Mouse (Mus musculus) hindbrain, embryonic 11.5 days (tissue): ENCODE measurements around the gene Zdhhc4. TPM values are rescaled to one million over a fixed set of nuclear protein-coding genes. Genes with fewer than 3 reads are reported as not detected.

ENCODE experiments used
- ATAC-seq: fragments of 200-750 bp; cut with Nextera tagmentation; 2 replicates; pipeline ENCODE4 v1.8.0; 2017; ENCODE audit warnings: mild to moderate bottlenecking, moderate TSS enrichment, moderate library complexity; ENCODE audit not compliant: low FRiP score
- DNase-seq: peaks from one replicate; pipeline ENCODE4 v3.0.0-alpha.2; 2015; ENCODE audit warnings: low spot score
- H3K27ac ChIP-seq: fragments of 300-500 bp; sonication (generic); 2 replicates; pipeline ENCODE4 v1.5.1; 2014; ENCODE audit warnings: mild to moderate bottlenecking, low read depth, low read length
- H3K27me3 ChIP-seq: fragments of 300-500 bp; sonication (generic); 2 replicates; pipeline ENCODE4 v1.6.1; 2014; ENCODE audit warnings: mild to moderate bottlenecking, low read length, moderate library complexity, mixed read lengths; ENCODE audit not compliant: control insufficient read depth, insufficient read depth
- H3K36me3 ChIP-seq: fragments of 300-500 bp; sonication (generic); 2 replicates; pipeline ENCODE4 v1.6.1; 2014; ENCODE audit warnings: mild to moderate bottlenecking, low read length, moderate library complexity, mixed read lengths; ENCODE audit not compliant: control insufficient read depth, insufficient read depth
- H3K4me1 ChIP-seq: fragments of 300-500 bp; sonication (generic); replicated peaks from 2 replicates; pipeline ENCODE4 v1.6.1; 2014; ENCODE audit warnings: low read length, mixed read lengths; ENCODE audit not compliant: control insufficient read depth, insufficient read depth
- H3K4me2 ChIP-seq: fragments of 300-500 bp; sonication (generic); replicated peaks from 2 replicates; pipeline ENCODE4 v1.6.1; 2014; ENCODE audit warnings: mild to moderate bottlenecking, low read depth, low read length
- H3K4me3 ChIP-seq: fragments of 300-500 bp; sonication (generic); 2 replicates; pipeline ENCODE4 v1.5.1; 2014; ENCODE audit warnings: low read depth, low read length
- H3K9ac ChIP-seq: fragments of 300-500 bp; sonication (generic); 2 replicates; pipeline ENCODE4 v1.6.1; 2014; ENCODE audit warnings: low read depth, low read length
- H3K9me3 ChIP-seq: fragments of 300-500 bp; sonication (generic); 2 replicates; pipeline ENCODE4 v1.6.1; 2016; ENCODE audit warnings: low read length; ENCODE audit not compliant: control insufficient read depth
- WGBS: fragments of 180-500 bp; shearing (Covaris S2); extraction: QIAGEN DNeasy Blood & Tissue Kit; methylation state at CpG from one replicate; pipeline ENCODE4 v1.1.7; 2014; 5-methylcytosine and 5-hydroxymethylcytosine counted together
- polyA plus RNA-seq: library from polyadenylated mRNA; unstranded; fragments of >200 nt; fragmentation: Nextera tagmentation; extraction: Ambion mirVana; gene quantifications from 2 replicates; pipeline ENCODE4 v1.2.1, GENCODE M21; 2014

The Zdhhc4 gene
- 75.1 and 80.2 TPM in 2 replicates for polyA plus RNA-seq

DNA sequence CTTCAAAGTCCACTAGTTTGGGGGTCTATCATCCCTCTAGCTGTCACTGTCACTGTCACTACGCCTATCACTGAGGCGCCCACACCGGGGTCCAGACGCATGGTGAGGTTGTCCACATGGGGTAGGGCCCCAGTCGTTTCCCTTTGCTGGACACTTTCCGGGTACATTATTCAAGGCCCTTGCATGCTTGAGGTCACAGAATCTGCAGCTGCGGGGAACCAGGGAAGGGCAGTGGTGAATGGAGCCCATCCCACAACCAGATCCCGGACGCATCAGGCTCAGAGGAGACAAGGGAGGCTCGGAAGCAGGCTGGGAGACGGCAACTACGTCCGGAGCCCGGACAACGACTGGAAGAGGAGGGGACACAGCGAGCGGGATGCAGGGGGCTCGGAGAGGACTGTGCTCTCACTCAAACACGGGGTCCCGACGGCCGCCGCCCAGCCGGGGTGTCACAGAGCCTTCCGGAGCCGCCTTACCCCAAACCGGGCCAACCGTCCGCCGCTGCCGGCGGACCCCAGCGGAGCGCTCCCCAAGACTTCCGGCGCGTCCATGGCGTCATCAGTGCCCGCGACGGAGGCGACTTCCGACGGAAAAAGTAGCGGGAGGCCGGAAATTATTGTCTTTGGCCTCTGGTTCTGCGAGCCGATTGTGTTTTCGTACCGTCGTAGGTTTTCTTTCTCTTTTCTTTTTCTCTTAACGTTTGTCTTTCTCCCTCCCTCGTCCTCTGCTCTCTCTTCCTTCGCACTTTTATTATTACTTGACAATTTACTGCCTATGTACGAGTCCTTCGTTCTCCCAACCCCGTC is at the start of gene Zdhhc4:
Gene Zdhhc4, minus strand, starts transcription at position 567 of the 806 bp plus-strand sequence.
- peak within 1 kb of the TSS; percentile 91 for H3K4me3 ChIP-seq
- H3K9me3 ChIP-seq = no peaks in the 10 kb centered on the region
- under 1% methylated on average over 57 of the region's 57 CpGs for WGBS
- no peaks in the 10 kb centered on the region for H3K36me3 ChIP-seq
- peak within 1 kb of the TSS; percentile 63 for H3K4me2 ChIP-seq
- ATAC-seq (peak; percentile 74), DNase-seq (peak; percentile 96)
- peak within 1 kb of the TSS; percentile 58; the same call in 1 of the 2 replicates for H3K27ac ChIP-seq
- no peaks in the 10 kb centered on the region for H3K27me3 ChIP-seq
- H3K4me1 ChIP-seq = peaks cover 6% of the 10 kb centered on the region; the same call in 1 of the 2 replicates
- H3K9ac ChIP-seq = peak within 1 kb of the TSS; percentile 90

DNA sequence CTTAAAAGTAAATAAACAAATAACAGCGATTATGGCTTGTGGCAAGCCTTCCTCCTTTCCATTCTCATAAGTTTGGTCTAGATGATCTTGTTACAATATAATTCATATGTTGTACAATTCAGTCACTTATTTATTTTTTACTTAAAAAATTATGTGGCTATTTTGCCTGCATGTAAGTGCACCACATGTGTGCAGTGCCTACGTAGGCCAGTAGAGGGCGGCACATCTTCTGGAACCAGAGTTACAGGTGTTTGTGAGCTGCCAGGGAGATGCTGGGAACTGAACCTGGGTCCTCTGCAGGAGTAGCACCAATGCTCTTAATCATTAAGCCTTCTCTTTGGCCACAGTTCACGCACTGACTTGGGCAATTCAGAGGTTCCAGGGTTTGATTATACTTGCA is 47.1 kb upstream of the Zdhhc4 start:
- DNase-seq = no peak
- WGBS = 83% methylated on average over 4 of the region's 4 CpGs

DNA sequence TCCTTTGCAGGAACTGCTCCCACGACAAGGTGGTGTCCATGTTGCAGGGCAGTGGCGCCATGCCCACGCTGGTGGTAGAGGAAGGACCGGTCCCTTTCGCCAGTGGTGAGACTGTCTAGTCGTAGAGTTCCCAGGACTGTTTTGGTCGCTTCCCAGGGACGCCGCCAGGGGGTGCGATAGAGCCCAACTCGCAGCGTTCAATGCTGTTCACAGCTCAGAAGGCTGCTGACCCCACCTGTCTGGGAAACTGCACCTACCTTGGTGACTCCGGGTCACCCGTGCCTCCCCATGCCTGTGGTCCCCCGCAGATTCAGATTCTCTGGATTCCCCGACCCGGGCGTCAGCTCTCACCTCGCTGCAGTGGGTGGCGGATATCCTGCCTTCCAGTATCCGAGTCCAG is 46.2 kb upstream of the Zdhhc4 start:
- Histone ChIP-seq H3K27me3 (peaks cover 48% of the 10 kb centered on the region), H3K4me1 (no peaks in the 10 kb centered on the region; the same call in 1 of the 2 replicates), H3K9me3 (no peaks in the 10 kb centered on the region), H3K4me2 (no peak overlapping the region), H3K36me3 (no peaks in the 10 kb centered on the region), H3K27ac (no peak overlapping the region), H3K9ac (no peak overlapping the region), H3K4me3 (no peak overlapping the region)
- DNase-seq (peak; percentile 85), ATAC-seq (no peak)
- WGBS = 10% methylated on average over 21 of the region's 21 CpGs

More for the DNA sequence above, 47.1 kb upstream of the Zdhhc4 start:
- H3K4me2 ChIP-seq = no peak overlapping the region
- no peak overlapping the region for H3K4me3 ChIP-seq
- H3K27me3 ChIP-seq = peaks cover 39% of the 10 kb centered on the region
- H3K36me3 ChIP-seq = no peaks in the 10 kb centered on the region
- no peak overlapping the region for H3K27ac ChIP-seq
- no peak for ATAC-seq
- no peaks in the 10 kb centered on the region; the same call in 1 of the 2 replicates for H3K4me1 ChIP-seq
- H3K9me3 ChIP-seq = no peaks in the 10 kb centered on the region
- no peak overlapping the region for H3K9ac ChIP-seq

DNA sequence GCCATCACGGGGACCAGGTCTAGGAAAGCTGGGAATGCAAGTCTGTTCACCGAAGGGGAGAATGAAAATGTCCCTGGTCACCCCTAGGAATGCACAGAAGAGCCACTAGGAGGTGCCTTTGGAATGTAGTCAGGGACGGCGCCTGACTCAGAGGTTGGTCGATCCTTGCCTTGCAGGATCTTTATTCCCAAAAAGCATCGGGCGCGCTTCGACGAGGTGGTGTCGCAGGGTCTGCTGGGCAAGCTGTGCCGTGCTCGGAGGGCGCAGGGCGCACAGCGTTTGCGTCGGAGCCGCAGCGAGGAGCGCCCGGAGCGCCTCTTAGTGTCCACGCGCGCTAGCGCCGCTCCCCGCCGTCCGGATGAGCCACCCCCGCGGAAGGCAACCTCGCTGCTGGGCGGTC is 43.8 kb upstream of the Zdhhc4 start:
- no peak overlapping the region for H3K27ac ChIP-seq
- WGBS = 3% methylated on average over 35 of the region's 35 CpGs
- peak overlapping the region; percentile 20; the same call in 1 of the 2 replicates for H3K4me3 ChIP-seq
- H3K27me3 ChIP-seq = peaks cover 72% of the 10 kb centered on the region
- ATAC-seq (no peak), DNase-seq (peak; percentile 56)
- peak overlapping the region; percentile 37 for H3K4me2 ChIP-seq
- H3K9ac ChIP-seq = peak overlapping the region; percentile 4; the same call in 1 of the 2 replicates
- no peaks in the 10 kb centered on the region for H3K9me3 ChIP-seq
- no peaks in the 10 kb centered on the region for H3K36me3 ChIP-seq
- H3K4me1 ChIP-seq = peaks cover 5% of the 10 kb centered on the region

DNA sequence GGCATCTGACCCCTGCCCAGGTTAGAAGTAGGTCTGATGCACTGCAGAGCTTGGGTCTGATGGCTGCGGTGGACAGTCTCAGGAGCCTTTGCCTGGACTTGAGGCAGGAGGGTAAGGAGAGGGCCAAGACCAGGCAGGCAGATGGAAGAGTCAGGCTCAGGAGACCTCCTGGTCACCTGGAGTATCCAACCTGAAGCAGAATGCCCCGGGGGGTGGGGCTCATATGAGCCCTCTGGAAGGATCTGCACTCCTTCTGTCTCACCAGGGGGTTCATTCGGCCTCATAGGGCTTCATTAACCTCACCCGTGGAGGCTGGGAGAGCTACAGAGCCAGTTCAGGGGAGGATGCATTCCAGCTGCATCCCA is 42.1 kb upstream of the Zdhhc4 start:
- DNase-seq (no peak), ATAC-seq (no peak)
- H3K36me3 ChIP-seq = no peaks in the 10 kb centered on the region

DNA sequence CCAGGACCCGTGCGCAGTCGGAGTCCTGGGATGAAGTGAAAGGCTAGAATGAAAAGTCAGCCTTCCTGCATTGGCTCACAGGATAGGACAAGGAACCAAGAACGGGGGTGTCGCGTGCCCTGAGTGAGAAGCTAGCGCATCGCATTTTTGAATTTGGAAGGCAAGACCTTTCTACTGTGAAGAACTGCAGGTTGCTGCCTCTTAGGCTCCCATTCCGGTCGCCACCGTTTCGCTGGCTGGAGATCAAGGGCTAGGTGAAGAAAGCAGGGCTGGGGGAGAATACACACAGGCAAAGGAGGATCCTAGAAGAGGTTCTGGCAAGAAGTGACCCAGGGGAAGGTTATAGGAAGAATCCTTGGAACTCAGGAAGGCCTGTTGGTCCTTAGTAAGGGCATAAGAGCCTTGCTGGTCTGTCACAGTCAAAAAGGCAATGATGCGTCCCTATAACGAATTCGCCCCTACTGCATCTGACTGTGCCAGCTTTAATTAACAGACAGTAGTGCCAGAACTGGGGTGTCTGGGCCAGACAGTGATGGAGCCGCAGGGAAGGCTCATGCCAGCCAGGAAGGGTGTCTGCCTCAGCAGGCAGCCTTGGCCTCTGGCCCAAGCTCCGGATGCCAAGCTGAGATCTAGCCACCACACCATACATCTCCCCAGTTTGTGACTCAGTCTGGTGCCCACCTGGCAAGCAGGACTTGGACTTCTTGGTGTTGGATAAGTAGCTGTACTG is 41.5 kb upstream of the Zdhhc4 start:
- Histone ChIP-seq H3K4me3 (no peak overlapping the region), H3K36me3 (no peaks in the 10 kb centered on the region), H3K4me1 (peaks cover 5% of the 10 kb centered on the region), H3K27me3 (peaks cover 72% of the 10 kb centered on the region), H3K4me2 (no peak overlapping the region; the same call in 1 of the 2 replicates), H3K9ac (no peak overlapping the region), H3K27ac (no peak overlapping the region), H3K9me3 (no peaks in the 10 kb centered on the region)
- ATAC-seq = no peak
- 29% methylated on average over 17 of the region's 17 CpGs for WGBS
- no peak for DNase-seq

More for the DNA sequence above, 42.1 kb upstream of the Zdhhc4 start:
- 41% methylated on average over 4 of the region's 4 CpGs for WGBS
- H3K9ac ChIP-seq = no peak overlapping the region
- H3K4me1 ChIP-seq = peaks cover 5% of the 10 kb centered on the region
- H3K4me3 ChIP-seq = no peak overlapping the region
- H3K4me2 ChIP-seq = no peak overlapping the region
- no peak overlapping the region for H3K27ac ChIP-seq
- no peaks in the 10 kb centered on the region for H3K9me3 ChIP-seq
- H3K27me3 ChIP-seq = peaks cover 72% of the 10 kb centered on the region

DNA sequence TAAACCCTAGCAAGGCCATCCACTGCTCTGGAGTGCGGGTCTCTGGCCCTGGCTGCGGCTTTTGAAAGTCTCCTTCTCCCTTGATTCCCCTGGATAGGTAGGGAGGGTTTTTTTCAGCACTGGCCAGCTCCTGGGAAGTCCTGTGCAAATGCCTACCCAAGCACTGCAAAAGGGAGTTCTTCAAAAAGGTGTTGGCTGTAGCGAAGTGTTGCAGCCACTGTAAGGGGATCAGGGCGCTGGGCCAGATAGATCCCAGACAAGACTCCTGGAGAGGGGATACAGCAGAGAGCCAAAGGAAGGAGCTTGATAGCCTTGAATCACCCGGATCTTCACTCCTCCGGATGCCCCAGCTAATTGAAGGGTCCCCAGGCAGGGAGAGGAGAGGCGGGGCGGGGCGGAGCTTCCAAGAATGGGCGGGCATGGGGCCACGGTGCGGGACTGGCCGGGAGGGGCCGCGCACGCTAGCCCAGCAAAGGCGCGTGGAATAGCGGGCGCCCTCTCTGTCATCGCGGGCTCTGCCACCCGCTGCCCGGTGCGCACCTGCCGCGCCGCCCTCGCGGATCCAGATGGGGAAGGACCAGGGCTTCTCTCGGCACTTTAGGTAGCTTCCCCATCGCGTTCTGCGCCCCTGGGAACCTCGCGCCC is 40.7 kb upstream of the Zdhhc4 start:
- no peaks in the 10 kb centered on the region for H3K36me3 ChIP-seq
- H3K9ac ChIP-seq = no peak overlapping the region
- no peak overlapping the region for H3K27ac ChIP-seq
- peaks cover 5% of the 10 kb centered on the region for H3K4me1 ChIP-seq
- H3K9me3 ChIP-seq = no peaks in the 10 kb centered on the region
- peaks cover 68% of the 10 kb centered on the region for H3K27me3 ChIP-seq
- WGBS = 2% methylated on average over 36 of the region's 36 CpGs
- DNase-seq = peak; percentile 28
- ATAC-seq = no peak
- 0 out of 2 replicates have a peak overlapping the region, but pooled peaks have one; percentile 15 for H3K4me3 ChIP-seq
- peak overlapping the region; percentile 34 for H3K4me2 ChIP-seq

DNA sequence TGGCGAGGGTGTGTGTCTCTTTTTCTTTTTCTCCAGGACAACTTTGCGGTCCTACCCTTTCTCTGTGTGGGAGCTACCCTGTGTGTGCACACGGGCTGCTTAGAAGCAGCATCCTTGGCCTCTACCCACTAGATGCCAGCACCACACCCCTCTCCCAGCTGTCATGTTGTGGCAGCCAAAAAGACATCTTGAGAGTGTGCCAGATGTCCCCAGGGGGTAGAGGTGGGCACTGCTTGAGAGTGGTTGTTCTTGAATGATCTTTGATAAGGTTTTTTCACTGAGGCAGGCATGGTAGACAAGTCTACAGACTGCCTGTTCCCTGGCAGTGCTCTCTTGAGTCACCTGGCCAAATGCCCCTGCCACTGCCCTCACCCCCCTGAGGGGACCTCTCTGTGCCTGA is 38.9 kb upstream of the Zdhhc4 start:
- Histone ChIP-seq H3K27ac (no peak overlapping the region), H3K36me3 (no peaks in the 10 kb centered on the region), H3K4me1 (peaks cover 12% of the 10 kb centered on the region), H3K9me3 (no peaks in the 10 kb centered on the region), H3K9ac (no peak overlapping the region), H3K27me3 (peaks cover 51% of the 10 kb centered on the region), H3K4me2 (no peak overlapping the region), H3K4me3 (no peak overlapping the region)
- ATAC-seq (no peak), DNase-seq (no peak)
- 76% methylated on average over 3 of the region's 3 CpGs for WGBS
